Mouse (Mus musculus) gastrocnemius, postnatal 36 days (tissue): Measurements from ENCODE around the gene Fcgr3. TPM values are rescaled to one million over a fixed set of nuclear protein-coding genes. Genes with fewer than 3 reads are reported as not detected.

Source experiments
- DNase-seq, 2 experiments: peaks; one replicate each; pipeline ENCODE4 v3.0.0; 2022
- intact Hi-C: fragments of 180-260 bp; cut with DNase I; formaldehyde crosslinking; loops from one replicate; pipeline ENCODE4 v1.15.1; 2025
- microRNA-seq, 2 experiments: library from miRNA; unstranded; fragments of <30 nt; microRNA quantifications; one replicate each; pipeline ENCODE4 v1.2.0; 2021
- total RNA-seq, 2 experiments: library from RNA; stranded (reverse); gene quantifications; 2 replicates each; pipeline ENCODE4 v1.2.3; 2021

Fcgr3 gene
- total RNA-seq, 2 experiments from 2014 or later: 2.6 to 4.6 TPM

DNA sequence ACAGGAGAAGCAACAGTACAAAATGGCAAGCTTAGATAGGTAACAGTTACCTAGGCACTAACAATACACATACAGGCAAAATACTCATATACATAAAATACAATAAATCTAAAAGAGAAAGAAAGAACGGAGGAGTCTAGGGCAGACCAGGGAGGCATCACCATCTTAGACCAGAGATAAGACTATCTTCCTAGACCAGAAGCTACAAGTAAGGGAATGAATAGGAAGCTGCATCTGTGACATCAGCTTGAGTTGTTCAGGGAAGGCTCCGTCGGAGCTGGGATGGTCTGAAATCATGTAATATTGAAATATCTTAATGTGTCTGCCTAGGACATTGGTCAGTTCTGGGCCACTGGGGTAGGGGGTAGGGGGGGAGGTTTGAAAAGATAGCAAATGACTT is 33.0 kb downstream of the Fcgr3 start:
- intact Hi-C loops: loop anchor here (10.0 kb wide), 1 partner anchor 383 kb away; the partner anchor contains the start of genes Tstd1 and Usf1
- DNase-seq: no peak

GRCm38 (mm10) chr1:171019311-171019950 is 45.3 kb downstream of the Fcgr3 start:
- DNase-seq: no peak
- intact Hi-C loops: no loop called here

GRCm38 (mm10) chr1:171018737-171019136 is 46.0 kb downstream of the Fcgr3 start, which contains the start of gene Fcgr4:
Gene Fcgr4, plus strand, starts transcription at chr1:171018920.
- no peak for DNase-seq
- intact Hi-C loops: no loop called here

DNA sequence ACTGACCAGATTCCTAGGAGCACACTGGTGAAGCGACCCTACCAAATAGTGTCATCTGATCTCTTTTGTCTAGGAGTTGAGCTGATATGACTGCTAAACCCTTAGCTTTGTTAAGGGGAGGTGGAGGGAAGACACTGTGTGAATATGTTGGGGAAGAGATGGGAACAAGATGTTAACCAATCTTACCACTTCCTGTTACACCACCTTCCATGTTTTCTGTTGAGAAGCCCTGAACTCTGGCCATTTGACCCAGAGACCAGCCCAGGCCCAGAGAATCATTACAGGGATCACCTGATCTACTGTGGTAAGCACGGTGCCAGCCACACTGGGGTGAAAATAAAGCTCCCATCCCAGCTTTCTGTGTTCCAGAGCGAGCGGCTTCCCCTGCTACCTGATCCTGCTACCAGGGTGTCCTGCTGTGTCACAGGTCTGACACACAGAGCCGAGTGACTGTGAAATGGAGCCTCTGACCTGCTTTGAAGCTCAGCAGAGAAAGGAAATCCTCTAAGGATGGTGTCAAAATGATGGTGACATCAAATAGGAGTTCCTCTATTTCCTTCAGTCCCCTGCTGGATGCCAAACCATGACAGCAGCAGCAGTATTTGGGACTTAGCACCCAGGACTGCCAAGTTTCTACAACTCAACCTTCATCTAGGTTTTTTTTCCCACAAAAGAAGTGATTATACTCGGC is 47.1 kb downstream of the Fcgr3 start:
- DNase-seq: no peak
- intact Hi-C loops: no loop called here

DNA sequence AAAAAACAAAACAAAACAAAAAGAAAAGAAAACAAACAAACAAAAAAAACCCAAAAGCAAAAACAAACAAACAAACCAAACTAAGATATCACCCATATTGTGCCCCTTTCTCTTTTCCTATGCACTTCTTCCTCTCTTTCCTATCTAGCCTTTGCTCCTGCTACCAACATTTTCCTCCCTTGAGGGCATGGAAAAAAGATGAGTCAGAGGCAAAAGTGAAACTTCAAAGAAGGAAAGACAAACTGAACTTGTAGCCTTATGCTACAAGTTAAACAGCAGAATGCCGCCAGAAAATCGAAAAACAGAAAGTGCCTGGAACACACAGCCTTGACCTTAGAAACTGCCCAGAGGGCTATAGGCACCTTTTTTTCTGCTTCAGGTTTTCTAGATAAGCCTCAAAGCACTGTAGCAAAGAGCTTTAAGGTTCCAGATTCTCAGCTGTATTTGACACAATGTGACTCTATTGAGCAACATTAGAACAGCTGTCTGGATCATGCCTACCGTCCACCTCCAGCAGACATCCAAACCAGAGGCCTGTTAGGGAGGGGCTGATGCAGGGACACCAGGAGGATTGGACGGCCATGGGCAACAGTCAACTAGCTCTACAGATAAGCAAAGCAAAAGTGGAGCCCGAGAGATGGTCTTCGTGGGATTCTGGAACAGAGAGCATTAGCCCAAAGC is 47.9 kb downstream of the Fcgr3 start:
- intact Hi-C loops: no loop called here
- no peak for DNase-seq

DNA sequence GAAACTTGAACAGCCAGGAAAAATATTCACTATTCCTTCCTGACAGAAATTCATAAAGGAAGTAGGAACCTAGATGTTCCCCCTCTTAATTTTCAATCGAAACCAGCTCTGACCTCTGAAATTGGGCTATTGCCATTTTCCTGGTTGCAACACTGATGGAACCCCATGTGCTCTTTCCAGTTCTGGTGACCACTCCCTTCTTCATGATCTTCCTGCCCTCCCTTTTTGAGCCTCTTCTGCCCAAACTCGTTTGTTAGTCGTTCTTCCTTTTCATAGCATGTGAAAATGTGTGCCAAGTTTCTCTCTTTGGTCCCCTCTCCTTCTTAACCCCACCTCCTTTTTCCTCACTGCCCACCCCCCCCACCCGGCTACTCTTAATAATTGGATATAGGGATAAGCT is 53.0 kb downstream of the Fcgr3 start:
- DNase-seq: no peak
- intact Hi-C loops: no loop called here

GRCm38 (mm10) chr1:171006905-171007304 is 57.8 kb downstream of the Fcgr3 start:
- no peak for DNase-seq
- intact Hi-C loops: no loop called here

DNA sequence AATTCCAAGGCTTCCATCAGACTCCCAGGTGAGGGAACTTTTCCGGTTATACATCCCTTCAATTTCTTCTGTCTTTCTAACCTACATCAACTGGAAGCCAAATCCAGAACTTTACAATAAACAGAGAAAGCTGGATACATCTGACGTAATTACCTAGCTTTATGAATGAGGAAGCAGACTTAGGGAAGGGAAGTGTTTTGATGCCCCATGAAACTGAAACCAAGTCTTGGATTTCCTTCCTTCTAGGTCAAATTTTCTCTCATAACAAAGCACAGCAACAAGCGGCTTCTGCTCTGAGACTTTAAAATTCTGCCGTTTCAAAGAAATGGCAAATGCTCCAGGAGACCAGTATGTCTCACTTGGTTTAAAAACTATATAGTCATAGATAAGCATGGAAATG is 58.4 kb downstream of the Fcgr3 start:
- no peak for DNase-seq
- intact Hi-C loops: no loop called here

GRCm38 (mm10) chr1:171005586-171005985 is 59.1 kb downstream of the Fcgr3 start:
- DNase-seq: no peak
- intact Hi-C loops: no loop called here

GRCm38 (mm10) chr1:171005081-171005480 is 59.7 kb downstream of the Fcgr3 start:
- no peak for DNase-seq
- intact Hi-C loops: no loop called here

Small RNAs within 50 kb of the gene (microRNA-seq; reads per million reads assigned to microRNA genes)
- gene Gm27552 (0 reads per million in 2 experiments), gene Gm27844 (0 reads per million in 2 experiments), gene Mir6546 (0 reads per million in 2 experiments)

Other genes starting within 250 kb of the Fcgr3 start
- gene Atf6, start 197.2 kb downstream of the Fcgr3 start, total RNA-seq: 10 to 100 TPM; 16.3 to 18.2 TPM
- under 1 TPM in 1 of 2 experiments, not detected in 1; 0.54 TPM for gene Gm26620, start 179.9 kb downstream of the Fcgr3 start, total RNA-seq
- 1 to 10 TPM; 3.6 to 4.1 TPM for gene Dusp12, start 179.4 kb downstream of the Fcgr3 start, total RNA-seq
- not detected for gene Fcrlb, start 152.0 kb downstream of the Fcgr3 start, total RNA-seq
- gene Fcrla, start 137.4 kb downstream of the Fcgr3 start, total RNA-seq: under 1 TPM in 1 of 2 experiments, not detected in 1; 0.20 TPM
- gene Fcgr2b, start 88.4 kb downstream of the Fcgr3 start, total RNA-seq: 1 to 10 TPM; 2.2 to 2.4 TPM
- not detected for gene Fcgr4, start 46.0 kb downstream of the Fcgr3 start, total RNA-seq
- under 1 TPM; 0.54 to 0.91 TPM for gene Cfap126, start 49.0 kb upstream of the Fcgr3 start, total RNA-seq
- gene Sdhc, start 85.7 kb upstream of the Fcgr3 start, total RNA-seq: 100 to 1,000 TPM; 691 to 738 TPM
- 100 to 1,000 TPM in 1 of 2 experiments, 10 to 100 TPM in 1; 33.1 to 105 TPM for gene Mpz, start 85.8 kb upstream of the Fcgr3 start, total RNA-seq
- 10 to 100 TPM; 48.8 to 49.5 TPM for gene Pcp4l1, start 131.3 kb upstream of the Fcgr3 start, total RNA-seq
- gene Nr1i3, start 149.0 kb upstream of the Fcgr3 start, total RNA-seq: not detected
- gene Tomm40l, start 157.6 kb upstream of the Fcgr3 start, total RNA-seq: 10 to 100 TPM; 52.0 to 54.8 TPM
- 1 to 10 TPM in 1 of 2 experiments, not detected in 1; 1.7 TPM for gene Apoa2, start 160.1 kb upstream of the Fcgr3 start, total RNA-seq
- 1 to 10 TPM; 2.5 to 4.9 TPM for gene Fcer1g, start 169.4 kb upstream of the Fcgr3 start, total RNA-seq
- gene Adamts4, start 185.5 kb upstream of the Fcgr3 start, total RNA-seq: under 1 TPM; 0.28 to 0.54 TPM
- gene Ndufs2, start 186.5 kb upstream of the Fcgr3 start, total RNA-seq: 100 to 1,000 TPM; 874 to 989 TPM
- gene B4galt3, start 205.4 kb upstream of the Fcgr3 start, total RNA-seq: 10 to 100 TPM in 1 of 2 experiments, 1 to 10 TPM in 1; 9.6 to 10.5 TPM
- 1 to 10 TPM; 8.7 TPM for gene Ppox, start 216.3 kb upstream of the Fcgr3 start, total RNA-seq
- 10 to 100 TPM; 13.5 to 13.8 TPM for gene Usp21, start 223.1 kb upstream of the Fcgr3 start, total RNA-seq
- 10 to 100 TPM; 80.9 to 82.2 TPM for gene Ufc1, start 230.1 kb upstream of the Fcgr3 start, total RNA-seq